Mouse (Mus musculus): ENCODE data around the gene Prpf40b.

GRCm38 (mm10) chr15:99341102-99341501 is 46.2 kb downstream of the Prpf40b start:
- TF ChIP-seq ZNF384 (IDR thresholded peaks at IDR 0.05; ENCODE audit: low read depth, low read length) (no peak), CTCF (IDR thresholded peaks at IDR 0.05 in 2 of 3, conservative IDR thresholded peaks at IDR 0.05 in 1 of 3; ENCODE audit: control insufficient read depth in 1 of 3, insufficient read depth in 1 of 3, low read depth in 2 of 3, low read length in 3 of 3, poor library complexity in 1 of 3, severe bottlenecking in 1 of 3) (no peak), POLR2A (IDR thresholded peaks at IDR 0.05; ENCODE audit: control insufficient read depth in 1 of 2, insufficient read depth in 1 of 2, low read depth in 1 of 2, low read length in 2 of 2, poor library complexity in 1 of 2) (no peak), POLR2AphosphoS5 (IDR thresholded peaks at IDR 0.05; ENCODE audit: borderline replicate concordance, low read depth, low read length) (no peak), TAL1 (IDR thresholded peaks at IDR 0.05; ENCODE audit: low read length) (no peak; the same call in 1 of the 2 replicates)
